Mouse (Mus musculus): ENCODE results near the gene Mrln.
A peak's percentile ranks its signal among the peaks of the same experiment; 100 is the strongest.

DNA sequence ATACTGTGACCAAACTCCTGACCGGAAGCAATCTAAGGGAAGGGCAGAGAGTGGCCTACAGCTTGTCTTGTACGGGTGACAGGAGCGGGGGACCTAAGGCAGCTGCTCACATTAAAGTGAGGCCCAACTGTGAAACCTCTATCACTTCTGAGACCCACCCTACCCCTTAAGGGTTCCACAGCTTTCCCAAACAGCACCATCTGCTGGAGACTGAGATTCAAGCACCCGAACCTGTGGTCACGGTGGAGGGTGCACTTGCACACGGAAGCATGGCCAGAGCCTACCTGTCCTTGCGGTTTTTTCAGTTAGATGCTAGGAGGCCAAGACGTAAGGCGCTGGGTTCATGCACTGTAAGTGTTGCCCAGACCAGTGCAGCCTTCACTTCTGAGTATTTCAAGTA lies 18.3 kb upstream of the Mrln start:
- TF ChIP-seq CTCF (IDR thresholded peaks at IDR 0.05; ENCODE audit: low read depth, low read length) = peak; percentile 47
- no peak for TF ChIP-seq POLR2A (IDR thresholded peaks at IDR 0.05; ENCODE audit: borderline replicate concordance, low read depth, low read length)

Data from bone marrow macrophage, adult 2 months (primary cell).